Comparison of ENCODE assay signal across 1 mouse cellular context in genomic region chr11:116625081-116626000, GRCm38 (mm10).
TF ChIP-seq lines count a peak whose summit lies in the region.

No protein-coding gene starts in this region.

TF ChIP-seq in CH12.LX, 34 proteins besides CTCF, POLR2A, EP300 and RAD21 (continued from another document):
- TF ChIP-seq CHD1 (IDR thresholded peaks at IDR 0.05; ENCODE audit: low read depth, low read length) (no peak), NRF1 (IDR thresholded peaks at IDR 0.05; ENCODE audit: low read depth, low read length) (0 out of 2 replicates have a peak, but pooled peaks have one; percentile 4), ZNF384 (IDR thresholded peaks at IDR 0.05; ENCODE audit: low read depth, low read length) (no peak), GABPA (IDR thresholded peaks at IDR 0.05; ENCODE audit: insufficient replicate concordance, low read depth, low read length) (no peak), HCFC1 (IDR thresholded peaks at IDR 0.05; ENCODE audit: low read depth, low read length) (peak; percentile 13; the same call in 1 of the 2 replicates), TBP (conservative IDR thresholded peaks at IDR 0.05; ENCODE audit: low read depth, low read length) (peak; percentile 97), ZC3H11A (IDR thresholded peaks at IDR 0.05; ENCODE audit: low read depth, low read length) (no peak), MEF2A (IDR thresholded peaks at IDR 0.05; ENCODE audit: borderline replicate concordance, low read depth, low read length) (peak; percentile 33; the same call in 1 of the 2 replicates)
